Mouse (Mus musculus): ENCODE results near the gene Olfml2a.

The Olfml2a gene

DNA sequence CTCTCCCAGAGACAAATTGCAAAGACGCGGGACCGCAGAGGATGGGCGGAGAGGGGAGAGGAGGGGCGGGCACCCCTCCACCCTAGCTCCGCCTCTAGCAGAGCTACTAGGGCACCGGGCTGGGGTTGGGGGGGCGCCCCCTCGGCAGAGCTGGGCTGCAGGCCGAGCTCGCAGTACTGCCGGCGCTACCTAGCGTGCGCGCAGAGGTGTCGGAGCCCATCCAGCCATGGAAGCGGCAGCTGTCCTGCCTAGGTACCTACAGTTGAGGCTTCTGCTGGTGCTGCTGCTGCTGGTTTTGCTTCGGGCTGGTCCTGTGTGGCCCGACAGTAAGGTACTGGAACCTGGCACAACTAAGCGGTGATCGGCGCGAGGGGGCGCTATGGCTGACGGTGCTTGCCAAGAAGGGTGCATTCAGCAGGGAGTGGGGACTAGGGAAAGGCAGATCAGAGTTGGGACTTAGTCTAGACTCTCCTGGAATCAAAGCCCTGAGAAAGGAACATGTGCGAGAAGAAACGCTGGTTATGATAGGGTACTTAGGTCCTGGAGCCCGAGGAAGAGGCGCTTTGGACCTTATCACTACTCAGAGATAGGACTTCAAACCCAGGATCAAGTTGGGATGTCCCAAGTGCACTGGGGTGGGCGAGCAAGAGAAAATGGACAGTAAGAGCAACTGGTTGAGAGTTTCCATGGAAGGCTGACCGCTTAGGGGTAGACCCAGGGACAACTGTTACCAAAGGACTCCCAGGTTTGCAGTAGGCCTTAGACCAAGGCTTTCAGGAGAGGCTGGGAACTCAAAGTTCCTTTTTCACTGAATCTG is at the start of gene Olfml2a:
TSS of gene Olfml2a (plus strand) at position 128 of the 817 bp plus-strand sequence.
- in situ Hi-C loops (cut with MseI, MboI): no loop called here

DNA sequence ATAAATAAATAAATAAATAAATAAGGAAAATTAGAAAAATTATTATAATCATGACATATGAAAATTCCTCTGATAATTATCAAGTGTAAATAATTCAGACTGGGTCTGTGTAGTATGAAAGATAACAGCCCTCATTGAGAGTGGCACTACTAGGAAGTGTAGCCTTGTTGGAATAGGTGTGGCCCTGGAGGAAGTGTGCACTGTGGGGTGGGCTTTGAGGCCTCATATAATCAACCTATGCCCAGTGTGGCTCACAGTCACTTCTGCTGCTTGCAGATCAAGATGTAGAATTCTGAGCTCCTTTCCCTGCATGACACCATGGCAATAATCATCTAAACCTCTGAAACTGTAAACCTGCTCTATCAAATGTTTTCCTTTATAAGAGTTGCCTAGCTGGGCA is 28.9 kb upstream of the Olfml2a start:
- in situ Hi-C loops (cut with MseI, MboI): no loop called here

DNA sequence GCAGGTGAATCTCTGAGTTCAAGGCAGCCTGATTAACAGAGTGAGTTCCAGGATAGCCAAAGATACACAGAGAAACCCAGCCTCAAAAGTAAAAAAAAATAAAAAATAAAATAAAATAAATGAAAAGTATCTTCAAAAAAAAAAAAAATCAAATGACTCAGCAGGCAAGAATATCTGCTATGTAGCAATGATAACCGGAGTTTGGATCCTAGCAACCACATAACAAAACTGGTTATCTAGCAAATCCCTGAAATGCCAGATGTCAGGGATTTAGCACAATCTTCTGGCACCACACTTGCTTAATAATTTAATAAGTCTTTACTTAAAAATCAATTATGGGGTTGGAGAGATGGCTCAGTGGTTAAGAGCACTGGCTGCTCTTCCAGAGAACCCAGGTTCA is 27.5 kb upstream of the Olfml2a start:
- in situ Hi-C loops (cut with MseI, MboI): no loop called here

DNA sequence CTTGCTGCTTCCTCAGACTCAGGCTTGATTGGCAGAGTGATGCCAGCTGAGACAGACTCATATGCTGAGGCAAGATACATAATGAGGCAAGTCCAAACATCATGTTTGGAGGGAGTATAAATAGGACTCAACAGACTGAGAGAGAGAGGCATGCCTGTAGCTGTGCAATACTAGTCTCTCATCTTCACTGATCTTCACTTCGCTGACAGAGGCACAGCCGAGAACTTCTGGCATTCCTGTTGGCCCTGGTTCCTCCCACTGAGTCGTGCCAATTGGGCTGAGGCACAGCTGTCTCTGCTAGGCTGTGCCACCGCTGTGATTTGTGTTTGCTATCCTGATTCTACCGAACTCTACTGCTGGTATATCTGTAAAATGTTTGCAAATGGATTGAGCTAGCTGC is 25.7 kb upstream of the Olfml2a start:
- in situ Hi-C loops (cut with MseI, MboI): no loop called here

DNA sequence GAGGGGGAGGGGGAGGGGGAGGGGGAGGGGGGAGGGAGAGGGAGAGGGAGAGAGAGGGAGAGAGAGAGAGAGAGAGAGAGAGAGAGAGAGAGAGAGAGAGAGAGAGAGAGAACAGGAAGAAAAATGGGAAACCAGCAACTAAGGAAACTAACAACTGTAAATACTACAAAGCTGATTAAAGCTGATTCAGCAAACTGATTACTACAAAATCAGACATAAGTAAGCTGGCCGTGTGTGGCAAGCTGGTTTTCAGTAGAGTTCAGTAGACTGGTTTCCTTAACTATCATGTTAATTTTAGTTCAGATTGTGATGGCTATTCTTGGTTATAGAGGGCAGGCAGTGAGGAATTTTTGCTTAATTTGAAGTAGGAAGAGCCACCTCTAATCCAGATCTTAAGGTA is 23.2 kb upstream of the Olfml2a start:
- in situ Hi-C loops (cut with MseI, MboI): no loop called here

DNA sequence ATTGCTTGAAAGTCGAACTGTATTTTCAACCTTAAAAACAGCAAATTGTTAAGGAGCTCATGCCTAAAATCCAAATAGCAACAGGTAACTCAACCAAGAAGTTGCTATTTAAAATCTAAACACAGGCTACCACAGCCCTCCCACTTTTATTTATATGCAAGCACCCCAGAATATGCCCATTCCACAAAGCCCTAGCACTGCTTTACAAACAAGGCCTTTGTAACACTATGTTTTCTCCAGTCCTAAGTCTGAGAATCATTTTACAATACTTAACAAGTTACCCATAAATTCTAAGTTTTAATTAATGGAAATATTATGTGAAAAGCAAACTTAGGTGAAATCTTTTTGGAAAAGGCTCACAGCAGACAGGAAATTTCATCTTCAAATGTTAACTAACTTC is 17.3 kb upstream of the Olfml2a start:
- in situ Hi-C loops (cut with MseI, MboI): no loop called here

DNA sequence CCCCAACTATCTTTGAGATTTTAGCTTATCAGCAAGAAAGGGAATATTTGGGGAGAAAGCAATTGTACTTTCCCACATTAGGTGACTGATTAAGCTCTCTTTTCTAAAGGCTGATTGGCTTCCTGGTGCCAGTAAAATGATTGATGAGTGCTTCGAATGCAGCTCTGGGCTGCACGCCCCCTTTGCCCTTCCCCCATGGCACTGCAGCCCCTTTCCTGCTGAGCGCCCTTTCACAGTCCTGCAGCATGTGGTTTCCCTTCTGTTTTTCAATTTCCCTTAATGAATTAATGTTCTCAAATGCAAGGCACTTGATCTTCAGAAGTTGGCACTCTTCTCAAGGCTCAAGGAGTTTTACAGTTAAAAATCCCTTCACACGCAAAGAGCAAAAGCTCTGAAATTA is 16.8 kb upstream of the Olfml2a start:
- in situ Hi-C loops (cut with MseI, MboI): no loop called here

DNA sequence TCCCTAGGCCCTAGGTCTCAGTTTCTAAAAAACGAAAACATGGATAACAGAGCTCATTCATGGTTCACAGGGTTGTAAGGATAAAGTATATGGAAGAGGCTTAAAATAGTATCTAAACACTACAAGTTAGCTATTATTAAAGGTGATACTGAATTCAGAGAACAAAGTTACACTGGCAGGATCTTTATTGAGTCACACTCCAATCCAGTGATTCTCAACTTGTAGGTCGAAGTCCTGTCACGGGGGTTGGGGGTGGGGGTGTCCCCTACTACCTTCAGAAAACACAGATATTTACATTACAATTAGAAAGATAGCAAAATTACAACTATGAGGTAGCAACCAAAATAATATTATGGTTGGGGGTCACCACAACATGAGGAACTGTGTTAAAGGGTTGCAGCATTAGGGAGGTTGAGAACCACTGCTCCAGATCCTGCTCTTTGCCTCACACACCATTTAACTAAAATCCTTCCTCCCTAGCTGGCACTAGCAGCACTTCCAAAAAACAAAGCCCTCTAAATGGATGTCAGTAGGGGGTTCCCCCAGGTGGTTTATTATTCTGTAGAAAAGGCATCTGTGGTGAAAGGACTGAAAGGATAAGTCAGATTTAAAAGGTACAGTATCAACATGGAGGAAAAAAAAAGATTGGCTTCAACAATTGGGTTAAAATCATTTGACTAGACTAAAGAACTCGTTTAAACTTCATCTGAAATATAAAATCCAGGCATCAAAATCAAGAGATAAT is 14.7 kb upstream of the Olfml2a start:
- in situ Hi-C loops (cut with MseI, MboI): no loop called here

DNA sequence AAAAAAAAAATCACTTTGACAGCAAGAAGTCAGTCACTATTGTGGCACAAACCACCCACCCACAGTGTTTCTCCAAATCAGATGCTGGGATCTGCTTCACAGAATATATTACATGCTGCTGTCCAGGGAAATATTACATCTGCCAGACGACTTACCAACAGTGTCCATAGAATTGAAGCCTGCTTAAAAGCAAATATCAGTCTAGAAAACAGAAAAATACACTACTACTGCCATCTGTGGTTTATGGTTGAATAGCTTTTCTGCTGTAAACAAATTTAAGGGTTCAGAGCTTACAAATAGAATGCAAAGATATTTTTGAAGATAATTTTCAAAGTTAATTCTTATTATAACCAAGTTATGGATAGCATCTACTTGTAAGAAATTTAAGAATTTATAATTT is 10.4 kb upstream of the Olfml2a start:
- in situ Hi-C loops (cut with MseI, MboI): no loop called here

DNA sequence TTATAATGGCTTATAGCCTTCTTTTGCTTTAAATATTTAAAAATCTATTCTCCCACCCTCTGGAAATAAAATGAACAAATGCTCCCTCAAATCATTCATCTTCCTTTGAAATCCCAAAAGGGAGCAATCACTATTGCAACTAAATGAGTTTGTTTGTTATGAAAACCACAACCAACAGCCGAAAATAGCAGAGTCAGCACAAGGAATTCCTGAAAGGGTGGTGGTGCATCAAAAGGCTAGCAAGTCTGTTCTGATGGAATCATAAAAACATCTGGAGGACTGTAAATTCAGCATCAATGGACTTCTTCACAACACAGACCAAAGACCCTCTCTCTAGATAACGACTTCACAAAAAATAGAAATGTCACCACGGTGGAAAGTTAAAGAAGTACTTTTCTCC is 8.3 kb upstream of the Olfml2a start:
- in situ Hi-C loops (cut with MseI, MboI): no loop called here

DNA sequence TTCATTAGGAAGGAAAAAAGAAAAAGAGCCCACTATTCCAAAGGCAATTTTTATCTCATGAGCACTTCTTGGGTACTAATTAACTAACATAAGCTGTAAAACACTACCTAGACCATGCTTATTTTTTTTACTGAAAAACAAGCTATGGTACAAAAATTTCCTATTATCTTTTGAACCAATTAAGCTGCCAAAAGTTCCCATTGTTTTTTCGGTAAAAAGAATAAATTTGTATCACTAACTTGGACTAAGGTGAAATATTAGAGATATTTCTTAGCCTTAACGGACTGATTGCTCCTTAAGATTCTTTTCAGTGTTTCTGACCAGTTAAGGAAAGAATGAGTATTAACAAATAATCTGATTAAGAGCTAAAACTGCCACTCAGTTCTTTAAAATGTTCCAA is 7.9 kb upstream of the Olfml2a start:
- in situ Hi-C loops (cut with MseI, MboI): no loop called here

DNA sequence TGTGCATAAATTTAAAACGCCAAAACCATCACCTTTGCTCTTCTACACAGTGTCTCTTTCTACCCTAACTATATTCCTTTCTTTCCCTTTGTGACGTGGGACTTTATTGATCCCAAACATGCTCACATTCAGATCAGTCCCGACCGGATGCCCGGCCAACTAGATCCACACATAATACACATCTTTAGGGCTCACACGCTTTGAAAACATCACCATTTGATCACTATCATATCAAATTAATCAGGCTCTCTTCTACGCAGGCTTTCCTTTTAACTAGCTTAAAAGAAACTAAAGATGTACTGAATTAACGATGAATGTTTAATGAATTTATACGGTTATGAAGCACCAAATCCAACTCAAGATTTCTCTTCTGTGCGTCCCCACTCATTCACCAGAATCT is 7.2 kb upstream of the Olfml2a start:
- in situ Hi-C loops (cut with MseI, MboI): no loop called here

DNA sequence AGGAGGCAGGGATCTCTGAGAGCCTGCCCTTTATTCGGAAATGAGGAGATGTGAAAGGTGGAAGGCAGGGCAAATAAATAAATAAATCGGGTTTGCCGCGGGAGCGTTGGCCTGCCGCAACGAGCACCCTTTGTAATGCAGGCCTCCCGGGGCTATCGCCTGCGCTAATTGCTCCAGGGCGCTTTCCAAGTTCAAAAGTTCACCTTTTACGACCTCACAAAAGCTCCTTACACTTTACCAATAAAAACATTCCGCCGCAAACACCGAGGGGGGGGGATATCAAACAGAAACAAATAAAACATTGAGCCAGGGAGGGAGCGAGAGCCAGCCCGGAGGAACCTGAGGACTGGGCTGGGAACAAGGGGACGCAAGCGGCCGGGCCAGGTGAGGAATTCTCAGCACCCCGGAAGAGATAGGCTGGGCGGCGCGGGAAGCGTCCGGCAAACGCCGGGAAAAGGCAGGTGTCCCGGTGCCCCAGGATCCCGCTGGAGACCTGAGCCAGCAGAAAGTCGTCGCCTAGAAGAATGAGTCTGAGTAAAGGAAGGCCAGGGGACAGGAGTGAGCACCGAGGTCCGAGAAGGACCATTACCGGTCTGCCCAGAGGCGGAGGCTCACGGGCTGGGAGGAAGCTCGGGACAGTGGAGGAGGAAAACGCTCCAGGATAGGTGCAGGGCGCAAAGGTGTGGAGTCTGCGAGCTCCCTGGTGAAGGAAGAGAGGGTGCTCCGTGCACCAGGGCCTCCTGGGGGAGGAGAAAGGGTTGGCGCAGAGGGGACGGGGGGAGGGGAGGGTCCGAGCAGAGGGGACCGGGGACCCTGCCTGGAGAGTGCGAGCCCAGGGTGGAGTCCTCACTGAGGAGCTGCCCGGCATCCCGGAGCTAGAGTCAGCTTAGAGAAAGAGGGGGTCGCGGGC is 6.4 kb upstream of the Olfml2a start:
- in situ Hi-C loops (cut with MseI, MboI): loop anchor here (5.0 kb wide), 1 partner anchor 72 kb away; the partner anchor contains the start of gene Wdr38 (in 2 of the 2)

DNA sequence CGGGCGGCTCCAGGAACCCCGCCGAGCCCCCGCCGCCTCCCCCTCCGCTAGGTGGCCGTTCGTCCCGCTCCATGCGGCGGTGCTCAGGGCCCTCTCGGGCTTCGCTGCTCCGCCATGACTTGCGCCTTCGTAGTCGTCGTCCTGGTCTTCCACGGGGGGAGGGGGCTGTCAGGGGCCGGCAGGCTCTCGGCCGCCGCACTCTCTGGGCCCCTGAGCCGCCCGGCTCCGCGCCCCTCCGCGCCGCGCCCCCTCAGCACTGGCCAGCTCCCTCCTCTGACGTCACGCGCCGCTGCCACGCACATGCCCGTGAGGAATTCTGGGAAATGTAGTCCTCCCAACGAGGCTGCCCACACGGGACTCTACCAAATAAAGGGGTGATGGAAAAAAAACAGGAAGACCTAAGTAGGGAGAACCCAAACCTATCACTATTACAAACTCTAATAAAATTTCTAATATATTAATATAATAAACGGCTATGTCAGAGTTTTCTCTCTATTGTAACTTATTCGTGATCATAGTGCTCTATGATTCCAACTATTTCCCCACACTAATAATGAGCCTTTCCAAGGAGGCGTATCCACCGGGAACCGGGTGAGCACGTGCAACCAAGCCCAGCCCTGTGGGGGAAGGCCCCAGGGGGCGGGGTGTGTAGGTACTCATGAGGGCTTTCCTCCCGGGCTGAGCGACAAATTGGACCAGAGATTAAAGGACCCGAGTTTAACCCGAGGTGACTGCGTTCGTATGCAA is 5.5 kb upstream of the Olfml2a start:
- in situ Hi-C loops (cut with MseI, MboI): loop anchor here (5.0 kb wide), 1 partner anchor 71 kb away; the partner anchor contains the start of gene Wdr38 (in 2 of the 2)

DNA sequence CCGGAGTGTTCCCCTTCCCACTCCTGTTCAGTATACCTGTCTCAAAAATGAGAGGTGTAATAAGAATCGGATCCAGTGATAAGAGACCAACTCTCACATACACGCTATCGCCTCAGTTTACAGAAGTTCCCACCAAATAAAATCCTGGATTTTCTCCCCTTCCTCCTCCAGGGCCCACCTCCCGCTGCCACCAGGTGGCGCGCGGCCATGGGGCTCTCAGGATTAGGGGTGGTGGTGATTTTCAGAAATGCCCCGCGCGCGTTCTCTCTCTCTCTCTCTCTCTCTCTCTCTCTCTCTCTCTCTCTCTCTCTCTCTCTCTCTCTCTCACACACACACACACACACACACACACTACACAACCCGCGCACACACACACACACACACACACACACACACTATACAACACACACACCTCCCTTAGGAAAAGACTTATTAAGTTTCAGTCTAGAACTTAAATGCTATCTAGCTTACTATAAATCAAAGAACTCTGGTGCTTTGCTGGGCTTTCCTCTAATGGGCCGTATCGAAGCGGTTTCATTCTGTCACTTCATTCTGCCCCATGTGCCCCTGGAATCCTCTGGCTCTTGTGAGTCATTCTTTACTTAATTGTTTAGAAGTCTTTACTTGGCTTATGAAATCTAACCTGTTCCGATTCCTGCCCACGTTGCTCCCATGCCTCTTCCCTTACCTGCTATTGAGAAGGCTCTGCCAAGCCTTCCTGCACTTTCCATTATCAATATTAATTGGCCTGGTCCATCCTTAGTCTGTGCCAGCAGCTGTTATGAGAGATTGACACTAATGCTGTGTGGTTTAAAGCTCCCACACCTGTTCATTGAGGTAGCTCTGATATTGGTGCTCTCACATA is 4.4 kb upstream of the Olfml2a start, which contains the start of gene Nr6a1:
TSS of gene Nr6a1 (minus strand) at position 574 of the 865 bp plus-strand sequence.
- in situ Hi-C loops (cut with MseI, MboI): loop anchor here (5.0 kb wide), 1 partner anchor 70 kb away; the partner anchor contains the start of gene Wdr38 (in 2 of the 2)

DNA sequence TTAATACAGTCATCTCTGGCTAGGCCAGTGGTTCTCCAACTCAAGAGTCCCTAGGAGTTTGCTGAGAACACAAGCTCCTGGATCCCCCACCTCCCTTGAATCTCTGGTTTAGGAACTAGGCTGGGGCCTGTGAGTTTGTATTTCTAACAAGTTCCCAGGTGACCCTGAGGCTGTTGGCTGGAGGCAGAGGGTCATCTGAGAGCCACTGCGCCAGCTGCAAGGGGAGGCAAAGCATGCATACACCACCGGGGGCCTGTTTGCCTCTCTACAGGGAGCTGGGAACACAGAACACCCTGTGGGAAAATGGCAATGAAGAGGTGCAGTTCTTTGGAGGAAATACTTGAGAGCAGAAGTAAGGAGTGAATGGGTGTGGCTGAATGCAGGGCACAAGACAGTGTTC is 1.5 kb upstream of the Olfml2a start:
- in situ Hi-C loops (cut with MseI, MboI): no loop called here

DNA sequence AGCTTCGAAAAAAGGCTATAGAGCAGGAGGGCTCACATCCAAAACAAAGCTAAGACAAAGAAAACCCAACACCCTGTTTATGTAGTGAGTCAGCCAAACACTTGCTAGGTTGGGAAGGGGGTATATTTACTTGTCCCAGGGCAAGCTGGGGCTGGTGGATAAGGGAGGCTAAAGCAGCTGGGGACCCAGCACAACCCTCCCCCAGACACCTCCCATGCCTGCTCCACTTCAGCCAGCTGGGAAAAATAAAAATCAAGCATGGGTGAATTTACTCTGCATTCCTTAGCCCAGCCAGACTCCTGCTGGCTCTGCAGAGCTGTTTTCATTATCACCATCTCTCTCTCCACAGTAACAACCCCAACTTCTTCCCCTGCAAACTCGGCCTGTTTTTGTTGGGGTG is 2.2 kb downstream of the Olfml2a start:
- in situ Hi-C loops (cut with MseI, MboI): no loop called here

DNA sequence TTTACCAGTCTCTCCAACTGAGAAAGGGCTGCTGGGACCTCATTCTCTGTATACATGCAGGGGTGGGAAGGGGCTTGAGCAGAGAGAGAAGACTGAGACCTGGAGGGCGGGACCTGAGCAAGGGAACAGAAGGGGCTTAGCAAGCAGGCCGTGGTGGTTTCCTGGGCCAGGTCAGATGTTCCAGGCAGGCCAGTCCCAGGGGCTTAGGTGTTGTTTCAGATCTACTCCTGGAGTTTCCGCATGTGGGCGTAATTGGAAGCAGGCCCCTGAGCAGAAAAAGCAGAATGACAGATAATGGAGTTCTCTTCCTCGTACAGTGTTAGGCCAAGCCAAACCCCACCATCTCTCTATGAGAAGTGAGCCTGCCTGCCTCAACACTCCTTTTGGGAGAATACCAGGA is 3.2 kb downstream of the Olfml2a start:
- in situ Hi-C loops (cut with MseI, MboI): no loop called here

DNA sequence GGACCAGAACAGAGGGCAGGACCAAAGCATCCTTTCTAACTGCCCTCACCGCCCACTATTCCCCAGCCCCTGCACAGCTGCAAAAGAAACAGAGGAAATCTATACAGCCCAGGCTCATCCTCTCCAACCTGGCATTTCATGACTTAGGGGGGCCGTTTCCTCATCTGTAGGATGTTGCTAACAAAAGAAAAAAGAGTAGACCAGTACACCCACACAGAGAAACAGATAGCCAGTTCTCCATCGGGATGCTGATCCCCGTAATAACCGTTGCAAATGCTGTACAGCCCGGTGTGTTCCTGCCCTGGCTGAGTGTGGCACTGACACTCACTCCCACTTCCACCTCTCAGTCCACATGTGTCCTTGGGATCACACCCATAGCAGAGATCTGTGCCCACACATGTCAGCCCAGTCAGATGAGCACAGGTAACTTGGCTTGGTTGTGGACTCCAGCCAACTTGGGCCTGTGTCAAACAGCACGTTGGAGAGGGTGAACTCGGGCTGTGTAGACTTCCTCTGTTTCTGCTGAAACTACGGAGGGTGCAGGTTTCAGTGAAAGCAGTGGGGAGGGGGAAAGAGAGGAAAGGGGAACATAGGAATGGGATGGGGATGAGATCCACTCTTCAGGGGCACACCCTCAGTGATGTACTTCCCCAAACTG is 5.1 kb downstream of the Olfml2a start:
- in situ Hi-C loops (cut with MseI, MboI): no loop called here

DNA sequence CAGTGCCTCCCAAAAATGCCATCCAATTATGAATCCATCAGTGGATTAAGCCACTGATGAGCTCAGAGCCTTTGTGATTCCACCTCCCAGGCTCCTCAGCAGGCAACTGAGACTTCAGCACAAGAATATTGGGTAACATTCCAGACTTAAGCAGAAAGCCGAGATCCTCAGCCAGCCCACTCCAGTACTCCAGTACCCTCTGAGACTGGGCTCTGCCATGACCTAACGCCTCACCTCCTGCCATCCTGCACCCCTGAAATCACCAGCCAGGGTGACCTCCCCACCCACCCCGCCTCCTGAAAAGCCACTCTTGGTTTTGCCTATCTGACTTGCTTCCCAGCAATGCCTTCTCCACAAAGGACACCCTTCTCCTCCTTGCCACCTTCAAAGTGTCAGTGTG is 5.6 kb downstream of the Olfml2a start:
- in situ Hi-C loops (cut with MseI, MboI): no loop called here

All from mouse trophoblast stem cell (cell line).